Mouse (Mus musculus): ENCODE results near the gene Snx18.

The Snx18 gene

DNA sequence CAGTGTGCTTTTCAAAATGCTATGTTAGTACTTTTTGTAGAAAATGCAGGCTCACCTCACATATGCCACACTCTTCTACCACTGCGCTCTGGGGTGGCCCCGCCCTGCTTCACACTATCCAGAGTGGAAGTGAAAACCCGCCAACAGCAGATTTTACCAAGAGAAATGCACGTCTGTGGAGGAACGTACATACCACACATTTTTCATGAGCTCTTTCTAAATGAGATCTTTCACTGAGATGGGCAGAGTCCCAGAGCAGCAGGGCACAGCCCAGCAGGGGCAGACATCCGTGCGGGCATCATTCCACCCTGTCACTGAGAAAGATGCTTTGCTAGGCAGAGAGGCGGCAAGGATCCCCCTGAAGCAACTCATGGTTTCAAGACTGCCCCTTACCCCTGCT is 22.4 kb downstream of the Snx18 start:
- peak; percentile 73 to 76 for DNase-seq

GRCm38 (mm10) chr13:113595219-113595618 is 23.1 kb downstream of the Snx18 start:
- DNase-seq, result no peak

GRCm38 (mm10) chr13:113594361-113594760 is 24.0 kb downstream of the Snx18 start:
- no peak for DNase-seq

DNA sequence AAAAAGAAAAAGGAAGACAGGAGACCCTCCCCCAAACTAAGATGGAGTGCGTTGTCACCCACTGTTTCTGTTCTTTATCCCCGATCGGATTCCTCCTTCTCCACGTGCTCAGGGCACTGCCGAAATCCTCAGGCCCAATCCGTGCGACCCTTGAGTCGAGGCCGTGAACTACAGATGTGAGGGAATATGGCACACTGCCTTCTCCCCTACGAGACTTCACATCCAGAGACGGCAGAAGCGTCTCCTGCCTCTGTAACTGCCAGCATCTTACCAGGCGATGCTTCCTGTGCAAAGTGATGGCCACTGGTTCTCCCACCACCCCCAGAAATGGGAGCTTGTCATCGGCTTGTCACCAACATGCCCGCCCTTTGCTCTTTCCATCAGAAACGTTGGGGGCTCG is 24.7 kb downstream of the Snx18 start:
- DNase-seq, result no peak

DNA sequence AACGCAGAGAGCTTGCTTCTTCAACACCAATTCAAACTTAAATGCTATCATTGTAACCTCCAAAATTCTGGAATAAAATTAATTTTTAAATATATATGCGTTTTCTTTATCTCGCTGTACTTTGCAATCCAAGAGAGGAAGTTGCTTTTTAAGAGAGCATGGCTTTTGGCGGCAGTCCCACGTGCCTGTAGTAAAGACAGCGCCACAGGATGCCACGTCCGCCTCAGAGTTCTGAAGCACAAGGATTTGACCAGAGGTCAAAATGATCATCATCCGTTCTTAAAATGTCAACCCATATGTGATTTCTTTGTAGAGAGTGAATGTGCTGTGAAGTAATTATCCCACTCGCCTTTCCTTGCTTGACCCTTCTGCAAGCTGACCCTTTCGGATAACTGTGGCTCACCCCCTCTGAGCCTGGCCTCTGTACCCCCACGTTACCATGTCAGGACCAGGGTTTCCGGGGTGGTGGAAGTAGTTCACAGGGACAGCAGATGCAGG is 25.6 kb downstream of the Snx18 start:
- no peak for DNase-seq

DNA sequence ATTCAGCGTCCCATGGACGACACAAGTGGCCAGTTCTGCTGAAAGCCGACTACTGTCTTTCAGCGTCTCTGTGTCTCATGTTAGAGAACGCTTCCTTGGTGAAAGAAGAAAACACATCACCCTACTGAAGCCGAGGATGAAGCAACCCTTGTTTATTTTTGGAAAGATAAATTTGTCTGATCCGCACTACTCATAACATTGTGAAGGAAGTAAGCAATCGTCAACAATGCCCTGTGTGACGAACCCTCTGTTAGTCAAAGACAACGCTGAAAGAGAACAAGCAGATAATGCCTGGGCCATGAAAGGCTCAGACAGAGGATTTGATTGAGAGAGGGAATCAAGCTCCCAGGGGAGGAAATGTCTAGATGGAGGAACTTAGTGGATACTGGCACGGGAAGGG is 27.0 kb downstream of the Snx18 start:
- no peak for DNase-seq

GRCm38 (mm10) chr13:113590216-113590615 is 28.1 kb downstream of the Snx18 start:
- DNase-seq, result no peak

GRCm38 (mm10) chr13:113589499-113589898 is 28.9 kb downstream of the Snx18 start:
- no peak for DNase-seq

- no peak for DNase-seq
Measured at GRCm38 (mm10) chr13:113587200-113587936, 31.0 kb downstream of the Snx18 start.

DNA sequence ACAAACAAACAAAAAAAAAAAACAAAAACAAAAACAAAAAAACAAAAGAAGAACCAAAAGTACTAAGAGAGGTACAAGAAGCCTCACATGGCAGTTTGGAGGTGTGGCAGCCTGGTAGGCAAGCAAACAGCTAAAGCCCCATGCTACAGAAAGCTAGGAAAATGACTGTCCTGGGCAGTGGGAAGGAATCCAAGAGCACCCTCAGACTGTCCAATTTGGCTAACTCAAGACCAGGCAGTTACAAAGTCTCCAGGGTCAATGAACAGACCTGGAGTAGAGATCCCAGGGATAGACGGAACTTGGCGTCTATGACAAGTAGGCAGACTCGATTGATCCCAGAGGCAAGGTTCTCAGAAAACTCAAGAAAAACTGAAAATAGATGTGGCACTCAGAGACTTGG is 32.8 kb downstream of the Snx18 start:
- DNase-seq, result no peak

GRCm38 (mm10) chr13:113584431-113584830 is 33.9 kb downstream of the Snx18 start:
- DNase-seq, result no peak

- DNase-seq, result no peak
Measured at GRCm38 (mm10) chr13:113583563-113583962, 34.8 kb downstream of the Snx18 start.

GRCm38 (mm10) chr13:113582024-113582423 is 36.3 kb downstream of the Snx18 start:
- no peak for DNase-seq

DNA sequence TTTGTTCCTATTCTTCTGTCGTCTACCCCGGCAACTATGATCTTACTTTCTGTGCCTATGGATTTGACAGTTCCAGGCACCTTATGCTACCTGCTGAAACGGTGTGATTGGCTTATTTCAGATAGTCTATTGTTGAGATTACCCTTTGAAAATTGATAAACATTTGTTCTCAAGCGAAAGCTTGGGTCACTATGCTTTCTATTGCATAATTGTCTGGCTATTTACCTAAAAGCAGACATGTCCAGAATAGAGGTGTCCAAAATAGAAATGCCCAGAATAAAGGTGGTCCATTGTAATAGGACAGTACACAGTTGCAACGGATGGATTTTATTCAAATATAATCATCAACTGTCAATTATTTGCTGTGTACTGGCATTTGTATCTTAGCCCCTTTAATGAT is 36.9 kb downstream of the Snx18 start:
- DNase-seq, result no peak

DNA sequence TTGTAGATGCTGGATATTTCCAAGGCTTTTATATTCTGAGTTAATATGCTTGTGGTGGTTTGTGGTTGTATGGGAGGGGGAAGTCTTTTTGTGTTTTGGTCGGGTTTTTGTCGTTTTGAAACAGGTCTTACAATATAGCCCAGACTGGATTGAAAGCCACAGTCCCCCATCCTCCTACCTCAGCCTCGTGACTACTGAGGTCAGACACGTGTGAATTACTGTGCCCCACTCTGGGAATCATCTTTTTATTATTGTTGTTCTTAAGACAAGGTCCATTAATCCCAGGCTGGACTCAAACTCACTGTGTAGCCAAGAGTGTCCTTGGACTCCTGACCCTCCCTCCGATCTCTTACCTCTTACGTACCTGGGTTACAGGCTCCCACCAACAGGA is 38.0 kb downstream of the Snx18 start:
- no peak for DNase-seq

DNA sequence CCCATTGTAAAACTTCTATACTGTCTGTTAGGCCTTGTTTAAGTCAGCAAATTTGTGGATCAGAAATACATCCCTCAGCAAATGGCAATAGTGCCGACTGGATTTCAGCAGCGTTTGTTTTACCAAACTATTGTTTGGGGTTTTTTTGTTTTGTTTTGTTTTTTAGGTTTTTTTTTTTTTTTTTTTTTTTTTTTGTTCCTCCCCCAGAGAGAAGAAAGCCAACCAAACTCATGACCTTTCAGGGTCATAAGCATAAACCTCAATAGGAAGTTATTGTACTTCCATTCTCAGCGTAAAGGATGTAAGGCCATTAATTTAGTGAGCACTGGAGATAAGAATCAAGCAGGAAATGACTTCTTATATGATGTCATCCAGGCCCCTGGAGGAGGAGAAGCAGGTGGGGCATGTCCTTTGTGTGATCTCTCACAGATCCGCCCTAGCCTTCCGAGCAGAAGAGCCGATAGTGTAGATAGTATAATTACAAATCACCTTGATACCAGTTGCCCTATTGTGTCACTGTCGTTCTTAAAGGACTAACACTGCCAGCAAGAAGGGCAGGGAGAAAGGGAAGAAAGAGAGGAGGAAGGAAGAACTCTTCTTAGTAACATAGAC is 38.5 kb downstream of the Snx18 start:
- DNase-seq, result no peak

- DNase-seq, result no peak
Measured at GRCm38 (mm10) chr13:113574232-113574631, 44.1 kb downstream of the Snx18 start.

- no peak for DNase-seq
Measured at GRCm38 (mm10) chr13:113573377-113573776, 45.0 kb downstream of the Snx18 start.

DNA sequence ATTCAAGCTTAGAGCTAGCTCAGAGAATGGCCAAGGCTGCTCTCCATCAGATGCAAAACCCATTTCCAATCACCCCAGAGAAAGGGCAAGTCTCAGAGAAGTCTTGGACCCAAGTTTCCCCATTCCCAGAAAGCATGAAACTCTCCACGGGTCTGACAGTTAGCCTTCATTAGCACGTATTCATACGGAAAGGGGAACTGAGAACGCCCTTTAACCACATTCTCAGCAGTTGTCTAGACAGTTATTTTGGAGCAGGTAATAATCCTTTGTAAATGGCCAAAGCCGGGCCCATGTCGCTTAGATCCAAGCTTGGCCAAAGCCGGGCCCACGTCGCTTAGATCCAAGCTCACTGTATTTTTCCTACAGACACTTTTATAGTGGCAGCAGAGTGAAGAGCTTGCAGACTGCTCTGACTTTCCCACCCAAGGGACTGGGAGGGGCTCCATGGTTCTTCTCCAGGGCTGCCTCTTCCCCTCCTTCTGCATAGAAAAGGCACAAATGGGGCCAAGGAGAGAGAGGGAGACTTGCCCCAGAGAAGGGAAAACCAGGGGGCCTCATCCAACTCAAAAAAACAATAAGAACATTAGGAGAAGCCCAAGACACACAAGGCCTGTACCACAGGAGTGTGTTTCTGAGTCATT is 46.2 kb downstream of the Snx18 start:
- DNase-seq, result no peak

DNA sequence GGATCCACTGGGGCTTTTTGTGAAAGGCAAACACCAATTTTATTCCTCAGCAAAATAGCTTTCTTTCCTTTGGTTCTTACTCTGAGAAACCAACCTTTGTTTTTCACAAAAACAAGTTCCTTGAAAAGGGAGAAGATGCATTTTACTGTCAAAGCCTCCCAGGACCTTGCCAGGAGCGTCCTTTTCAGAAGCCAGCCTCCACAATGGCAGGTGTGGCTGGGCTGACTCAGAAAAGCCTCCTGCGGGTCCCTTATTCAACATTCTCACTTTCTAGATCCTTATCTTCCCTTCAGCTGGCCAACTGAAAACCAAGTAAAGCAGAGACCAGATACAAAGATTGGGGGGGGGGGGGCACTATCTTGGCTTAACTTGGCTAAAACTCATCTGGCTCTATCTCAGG is 48.8 kb downstream of the Snx18 start:
- DNase-seq, result no peak

DNA sequence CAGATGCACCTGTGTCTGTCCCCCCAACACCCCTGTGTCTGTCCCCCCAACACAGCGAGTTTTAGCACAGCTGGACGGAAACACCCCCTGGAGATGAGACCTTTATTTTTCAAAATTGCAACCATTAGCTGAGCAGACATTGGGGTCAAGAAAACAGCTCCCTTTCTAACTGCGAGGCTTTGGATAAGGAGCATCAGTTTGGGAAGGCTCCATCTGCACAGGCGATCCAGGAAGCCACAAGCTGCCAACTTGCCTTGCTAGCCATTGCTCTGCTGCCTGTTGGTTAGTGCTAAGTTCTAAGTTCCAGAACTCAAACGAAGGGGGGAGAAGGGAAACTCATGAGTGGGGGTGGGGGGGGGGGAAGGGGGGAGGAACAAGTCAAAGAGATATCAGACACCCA is 51.4 kb downstream of the Snx18 start:
- no peak for DNase-seq

- no peak for DNase-seq
Measured at GRCm38 (mm10) chr13:113566411-113566810, 52.0 kb downstream of the Snx18 start.

- no peak for DNase-seq
Measured at GRCm38 (mm10) chr13:113559646-113560045, 58.7 kb downstream of the Snx18 start.

DNA sequence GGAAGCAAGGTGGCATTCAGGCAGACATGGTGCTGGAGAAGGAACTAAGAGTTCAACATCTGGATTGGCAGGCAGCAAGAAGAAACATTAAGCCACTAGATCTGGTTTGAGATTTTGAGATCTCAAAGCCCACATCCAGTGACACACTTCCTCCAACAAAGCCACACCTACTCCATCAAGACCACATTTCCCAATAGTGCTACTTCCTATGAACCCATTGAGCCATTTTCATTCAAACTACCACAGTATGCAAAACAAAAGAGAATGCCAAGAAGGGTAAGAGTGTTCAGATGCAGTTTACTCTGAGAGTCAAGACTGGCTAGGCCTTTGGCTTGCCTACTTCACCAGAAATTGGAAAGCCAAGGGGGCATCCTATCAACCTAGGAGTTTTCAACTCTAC is 61.8 kb downstream of the Snx18 start:
- no peak for DNase-seq

Data from cerebellum, adult 18-20 months (tissue).